Mouse (Mus musculus) hindbrain, postnatal 0 days (tissue): ENCODE measurements at regions not wholly inside any gene's neighbourhood (a gene's known extent, or its start where the extent isn't known, plus 50 kb on each side); places are given as distances from the start of the nearest gene placed in this dataset.
A peak's percentile ranks its signal among the peaks of the same experiment; 100 is the strongest.

Experiments
- ATAC-seq: fragments of 200-750 bp; cut with Nextera tagmentation; 2 replicates; pipeline ENCODE4 v1.8.0; 2017; ENCODE audit warnings: mild to moderate bottlenecking, moderate TSS enrichment, moderate library complexity
- DNase-seq: peaks from one replicate; pipeline ENCODE4 v3.0.0-alpha.2; 2015; ENCODE audit warnings: low spot score
- H3K27ac ChIP-seq: fragments of 300-500 bp; sonication (generic); 2 replicates; pipeline ENCODE4 v1.5.1; 2014; ENCODE audit warnings: mild to moderate bottlenecking
- H3K27me3 ChIP-seq: fragments of 300-500 bp; sonication (generic); 2 replicates; pipeline ENCODE4 v1.6.1; 2014; ENCODE audit warnings: low read length, mixed read lengths; ENCODE audit not compliant: insufficient read depth
- H3K36me3 ChIP-seq: fragments of 300-500 bp; sonication (generic); 2 replicates; pipeline ENCODE4 v1.6.1; 2014; ENCODE audit warnings: low read length, mixed read lengths; ENCODE audit not compliant: insufficient read depth
- H3K4me1 ChIP-seq: fragments of 300-500 bp; sonication (generic); 2 replicates; pipeline ENCODE4 v1.6.1; 2014; ENCODE audit warnings: antibody characterized with exemption, low read length, mixed read lengths; ENCODE audit not compliant: insufficient read depth
- H3K4me2 ChIP-seq: fragments of 300-500 bp; sonication (generic); 2 replicates; pipeline ENCODE4 v1.6.1; 2014; ENCODE audit warnings: low read depth, mild to moderate bottlenecking, low read length, moderate library complexity, mixed read lengths
- H3K4me3 ChIP-seq: fragments of 300-500 bp; sonication (generic); 2 replicates; pipeline ENCODE4 v1.5.1; 2014; ENCODE audit warnings: low read length
- H3K9ac ChIP-seq: fragments of 300-500 bp; sonication (generic); replicated peaks from 2 replicates; pipeline ENCODE4 v1.6.1; 2014; ENCODE audit warnings: mild to moderate bottlenecking, low read length, moderate library complexity, mixed read lengths
- H3K9me3 ChIP-seq: fragments of 300-500 bp; sonication (generic); 2 replicates; pipeline ENCODE4 v1.6.1; 2016; ENCODE audit warnings: low read length, mixed read lengths
- CTCF ChIP-seq: IDR thresholded peaks from 2 replicates; pipeline ENCODE4 v1.5.1; 2016; ENCODE audit warnings: antibody characterized with exemption, control low read depth, low read depth
- WGBS: fragments of 180-500 bp; shearing (Covaris S2); extraction: QIAGEN DNeasy Blood & Tissue Kit; methylation state at CpG from one replicate; pipeline ENCODE4 v1.1.7; 2014; 5-methylcytosine and 5-hydroxymethylcytosine counted together

DNA sequence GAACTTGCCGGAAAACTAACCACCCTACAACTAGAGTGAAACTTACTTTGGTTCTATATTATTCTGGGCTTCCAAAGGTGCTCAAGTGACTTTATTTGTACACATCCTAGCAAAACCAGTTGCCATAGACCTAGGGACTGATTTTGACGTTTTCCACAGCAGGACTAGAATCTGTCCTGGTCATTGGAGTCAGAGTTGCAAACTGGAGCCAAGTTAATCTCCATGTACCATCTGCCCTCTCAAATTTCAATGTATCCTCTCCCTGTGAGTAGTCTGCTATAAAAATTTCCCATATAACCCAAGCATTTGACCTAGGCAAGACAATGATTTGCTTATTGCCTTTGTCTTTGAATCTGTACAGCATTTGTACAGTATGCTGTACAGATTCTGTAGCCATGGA is 252.4 kb downstream of the 9330182O14Rik start:
- H3K9me3 ChIP-seq = no peaks in the 10 kb centered on the region
- ATAC-seq (no peak), DNase-seq (no peak)
- TF ChIP-seq CTCF = no peak
- no peak overlapping the region for H3K9ac ChIP-seq
- no peak overlapping the region for H3K4me2 ChIP-seq
- H3K4me1 ChIP-seq = no peaks in the 10 kb centered on the region
- H3K27ac ChIP-seq = no peak overlapping the region
- no peak overlapping the region for H3K4me3 ChIP-seq
- H3K36me3 ChIP-seq = no peaks in the 10 kb centered on the region
- WGBS = 86% methylated on average over 2 of the region's 2 CpGs
- no peaks in the 10 kb centered on the region for H3K27me3 ChIP-seq

DNA sequence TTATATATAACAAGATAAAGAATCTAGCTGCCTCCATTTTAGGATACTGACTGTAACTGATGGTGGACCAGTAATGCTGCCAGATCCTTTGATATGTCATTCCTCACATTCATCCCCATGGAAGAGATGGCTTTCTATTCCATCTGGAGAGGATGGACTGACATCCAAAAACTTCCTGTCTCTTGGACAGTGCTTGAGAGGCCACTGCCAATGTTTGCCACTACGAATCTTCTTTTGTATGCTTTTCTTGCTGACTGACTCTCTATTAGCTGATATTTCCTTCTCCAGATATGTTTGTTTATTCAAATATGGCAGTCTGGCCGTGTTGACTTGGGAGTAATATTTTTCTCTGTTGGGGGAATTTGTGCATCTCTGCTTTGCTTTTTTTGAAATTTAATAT is 253.6 kb downstream of the 9330182O14Rik start:
- DNase-seq = no peak
- Histone ChIP-seq H3K9me3 (no peaks in the 10 kb centered on the region), H3K4me3 (no peak overlapping the region), H3K4me1 (no peaks in the 10 kb centered on the region), H3K4me2 (no peak overlapping the region), H3K36me3 (no peaks in the 10 kb centered on the region), H3K27me3 (no peaks in the 10 kb centered on the region), H3K9ac (no peak overlapping the region), H3K27ac (no peak overlapping the region)
- no peak for TF ChIP-seq CTCF
- no peak for ATAC-seq
- 74% methylated on average over 2 of the region's 2 CpGs for WGBS

DNA sequence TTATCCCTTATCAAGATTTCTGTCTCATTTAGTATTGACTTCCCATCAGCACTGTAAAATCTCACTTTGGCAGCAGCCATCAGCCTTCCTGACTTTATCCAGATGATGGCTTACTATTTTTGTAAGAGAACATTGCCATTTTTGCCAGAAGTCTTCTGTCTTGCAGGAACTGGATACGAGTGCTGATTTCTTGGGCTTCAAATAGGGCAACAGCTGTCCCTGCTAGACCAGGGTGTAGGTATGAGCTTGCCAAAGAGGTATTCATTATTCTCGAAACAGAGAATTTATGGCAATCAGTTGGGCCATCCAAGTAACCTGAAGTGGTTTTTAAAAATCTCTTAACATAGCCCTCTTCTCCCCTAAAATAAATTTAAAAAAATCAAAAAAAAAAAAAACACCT is 254.6 kb downstream of the 9330182O14Rik start:
- no peaks in the 10 kb centered on the region for H3K36me3 ChIP-seq
- ATAC-seq (no peak), DNase-seq (no peak)
- no peak overlapping the region for H3K27ac ChIP-seq
- H3K9ac ChIP-seq = no peak overlapping the region
- WGBS = 76% methylated on average over 2 of the region's 2 CpGs
- no peak for TF ChIP-seq CTCF
- no peaks in the 10 kb centered on the region for H3K27me3 ChIP-seq
- H3K9me3 ChIP-seq = no peaks in the 10 kb centered on the region
- H3K4me2 ChIP-seq = no peak overlapping the region
- H3K4me3 ChIP-seq = no peak overlapping the region
- no peaks in the 10 kb centered on the region for H3K4me1 ChIP-seq

DNA sequence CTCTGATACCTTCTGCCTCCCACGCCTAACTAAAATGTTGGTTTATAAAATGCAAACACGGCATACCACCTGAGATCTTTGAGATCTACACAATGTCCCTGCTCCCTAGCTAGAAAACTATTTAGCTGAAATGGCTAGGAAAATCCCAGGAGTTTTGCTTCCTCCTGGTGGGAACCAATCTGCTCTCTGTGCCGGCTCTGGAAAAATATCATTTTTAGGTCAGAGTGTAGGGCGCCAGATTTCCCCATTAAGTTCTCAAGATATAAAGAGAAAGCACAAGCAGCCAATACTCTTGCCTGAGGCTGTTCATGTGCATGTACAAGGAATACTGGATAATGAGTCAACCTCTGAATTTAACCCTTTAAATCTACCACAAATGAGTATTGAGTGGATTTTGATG is 301.0 kb downstream of the 9330182O14Rik start:
- 86% methylated on average over 4 of the region's 4 CpGs for WGBS

DNA sequence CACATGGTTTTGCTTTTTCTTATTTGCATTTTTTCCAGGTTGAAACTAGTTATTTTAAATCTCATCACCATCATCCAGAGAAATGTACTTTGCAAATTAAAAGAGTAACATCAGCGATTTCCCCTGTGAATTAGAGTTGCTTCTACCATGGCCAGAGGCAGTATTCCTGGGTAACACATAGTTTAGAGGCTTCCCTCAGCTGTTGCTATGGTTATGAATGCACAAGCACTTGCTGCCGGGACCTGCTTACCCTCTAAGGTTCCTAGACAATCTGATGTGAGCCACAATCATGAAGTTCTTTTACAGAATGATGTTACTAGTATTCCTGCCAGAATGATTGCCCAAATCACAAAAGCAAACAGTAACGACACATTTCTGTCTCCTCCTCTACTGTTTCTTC is 302.5 kb downstream of the 9330182O14Rik start:
- DNase-seq (peak; percentile 54), ATAC-seq (no peak)
- H3K9me3 ChIP-seq = no peaks in the 10 kb centered on the region
- H3K27ac ChIP-seq = no peak overlapping the region
- no peaks in the 10 kb centered on the region for H3K4me1 ChIP-seq
- WGBS = 12% methylated on average over 3 of the region's 3 CpGs
- no peaks in the 10 kb centered on the region for H3K27me3 ChIP-seq
- H3K4me3 ChIP-seq = no peak overlapping the region
- H3K36me3 ChIP-seq = no peaks in the 10 kb centered on the region
- H3K9ac ChIP-seq = no peak overlapping the region
- no peak overlapping the region for H3K4me2 ChIP-seq
- no peak for TF ChIP-seq CTCF

More for the DNA sequence above, 301.0 kb downstream of the 9330182O14Rik start:
- DNase-seq (no peak), ATAC-seq (no peak)
- H3K9me3 ChIP-seq = no peaks in the 10 kb centered on the region
- TF ChIP-seq CTCF = no peak
- no peaks in the 10 kb centered on the region for H3K36me3 ChIP-seq
- no peak overlapping the region for H3K9ac ChIP-seq
- H3K27me3 ChIP-seq = no peaks in the 10 kb centered on the region
- H3K27ac ChIP-seq = no peak overlapping the region
- H3K4me3 ChIP-seq = no peak overlapping the region
- H3K4me1 ChIP-seq = no peaks in the 10 kb centered on the region
- no peak overlapping the region for H3K4me2 ChIP-seq

DNA sequence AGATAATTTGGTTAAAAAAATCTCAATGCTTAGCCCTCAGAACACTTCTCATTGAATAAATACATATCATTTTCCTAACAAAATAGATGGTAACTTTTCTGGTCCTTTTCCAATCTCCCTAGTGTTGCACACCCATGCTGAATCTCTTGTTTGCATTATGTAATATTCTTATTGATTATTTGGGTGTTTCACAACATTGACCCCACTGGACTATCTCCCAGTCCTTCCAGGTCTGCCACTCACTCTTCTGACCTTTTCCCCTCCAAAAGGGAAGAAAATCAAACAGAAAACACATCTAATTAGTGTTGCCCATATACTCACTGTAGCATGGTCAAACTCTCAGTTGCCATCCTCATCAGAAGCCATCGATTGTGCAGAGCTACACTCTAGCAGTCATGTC is 305.7 kb downstream of the 9330182O14Rik start:
- Histone ChIP-seq H3K4me1 (no peaks in the 10 kb centered on the region), H3K36me3 (no peaks in the 10 kb centered on the region), H3K9me3 (no peaks in the 10 kb centered on the region), H3K27me3 (no peaks in the 10 kb centered on the region), H3K27ac (no peak overlapping the region), H3K9ac (no peak overlapping the region), H3K4me2 (no peak overlapping the region), H3K4me3 (no peak overlapping the region)
- no peak for ATAC-seq
- TF ChIP-seq CTCF = no peak
- WGBS = 96% methylated on average over 1 of the region's 1 CpGs
- no peak for DNase-seq

DNA sequence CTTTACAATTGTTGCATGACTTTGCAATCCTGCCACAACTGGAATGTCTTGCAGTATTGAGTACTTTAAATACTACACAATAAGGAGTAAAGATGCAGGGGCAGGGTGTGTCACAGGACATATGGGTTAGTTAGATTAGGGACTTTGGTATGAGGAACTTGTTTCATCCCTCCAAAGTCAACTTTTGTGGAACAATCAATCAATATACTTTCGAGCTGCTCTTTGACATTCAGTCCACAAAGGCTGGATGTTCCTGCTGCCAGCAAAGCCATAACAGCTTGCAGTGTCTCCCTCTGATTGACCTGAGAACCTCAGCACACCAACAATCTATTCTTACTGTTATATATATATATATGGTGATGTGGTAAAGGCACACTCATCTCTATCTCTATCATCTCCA is 314.5 kb downstream of the 9330182O14Rik start:
- Histone ChIP-seq H3K9me3 (no peaks in the 10 kb centered on the region), H3K9ac (no peak overlapping the region), H3K27ac (no peak overlapping the region), H3K4me2 (no peak overlapping the region), H3K36me3 (no peaks in the 10 kb centered on the region), H3K4me3 (no peak overlapping the region), H3K27me3 (no peaks in the 10 kb centered on the region), H3K4me1 (no peaks in the 10 kb centered on the region)
- TF ChIP-seq CTCF = no peak
- ATAC-seq (no peak), DNase-seq (no peak)
- 77% methylated on average over 1 of the region's 1 CpGs for WGBS
